Mouse (Mus musculus): ENCODE data around the gene Btbd35f29. TPM values are rescaled to one million over a fixed set of nuclear protein-coding genes. Genes with fewer than 3 reads are reported as not detected.

Btbd35f29 gene
- total and polyA plus RNA-seq, 2 experiments = not detected

Other genes starting within 250 kb of the Btbd35f29 start
- gene Spin2f, start 136.2 kb downstream of the Btbd35f29 start, total RNA-seq (2014; rRNA removed) = not detected in 2 replicates
- not detected in 2 replicates for gene Spin2f, start 136.2 kb downstream of the Btbd35f29 start, polyA plus RNA-seq (2012; rRNA removed)
- not detected in 2 replicates for gene Btbd35f26, start 218.8 kb downstream of the Btbd35f29 start, total RNA-seq (2014; rRNA removed)
- gene Btbd35f26, start 218.8 kb downstream of the Btbd35f29 start, polyA plus RNA-seq (2012; rRNA removed) = not detected in 2 replicates

Measured in liver, adult 2 months (tissue).